Mouse (Mus musculus) thymus, postnatal 14 days (tissue): Measurements from ENCODE around the gene Slc35b2.

Experiments used
- DNase-seq: peaks from one replicate; pipeline ENCODE4 v3.0.0; 2021

The Slc35b2 gene

DNA sequence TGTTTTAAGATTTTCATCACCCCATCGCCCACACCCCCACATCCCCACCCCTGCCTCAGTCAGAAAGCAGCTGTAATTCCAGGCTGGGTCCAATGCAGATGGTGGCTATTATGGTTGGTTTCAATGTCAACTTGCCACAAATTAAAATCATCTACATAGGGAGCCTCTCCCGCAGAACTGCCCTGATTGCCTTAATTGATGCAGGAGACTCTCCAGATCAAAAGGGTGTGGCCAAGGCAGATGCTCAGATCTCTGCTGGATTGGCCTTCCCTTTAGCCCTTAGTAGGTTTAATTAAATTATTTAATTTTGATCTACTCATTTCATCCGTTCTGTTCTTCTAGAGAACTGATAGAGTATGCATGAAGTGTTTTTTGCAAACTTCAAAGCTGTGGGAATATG lies 39.3 kb downstream of the Slc35b2 start:
- DNase-seq: no peak

DNA sequence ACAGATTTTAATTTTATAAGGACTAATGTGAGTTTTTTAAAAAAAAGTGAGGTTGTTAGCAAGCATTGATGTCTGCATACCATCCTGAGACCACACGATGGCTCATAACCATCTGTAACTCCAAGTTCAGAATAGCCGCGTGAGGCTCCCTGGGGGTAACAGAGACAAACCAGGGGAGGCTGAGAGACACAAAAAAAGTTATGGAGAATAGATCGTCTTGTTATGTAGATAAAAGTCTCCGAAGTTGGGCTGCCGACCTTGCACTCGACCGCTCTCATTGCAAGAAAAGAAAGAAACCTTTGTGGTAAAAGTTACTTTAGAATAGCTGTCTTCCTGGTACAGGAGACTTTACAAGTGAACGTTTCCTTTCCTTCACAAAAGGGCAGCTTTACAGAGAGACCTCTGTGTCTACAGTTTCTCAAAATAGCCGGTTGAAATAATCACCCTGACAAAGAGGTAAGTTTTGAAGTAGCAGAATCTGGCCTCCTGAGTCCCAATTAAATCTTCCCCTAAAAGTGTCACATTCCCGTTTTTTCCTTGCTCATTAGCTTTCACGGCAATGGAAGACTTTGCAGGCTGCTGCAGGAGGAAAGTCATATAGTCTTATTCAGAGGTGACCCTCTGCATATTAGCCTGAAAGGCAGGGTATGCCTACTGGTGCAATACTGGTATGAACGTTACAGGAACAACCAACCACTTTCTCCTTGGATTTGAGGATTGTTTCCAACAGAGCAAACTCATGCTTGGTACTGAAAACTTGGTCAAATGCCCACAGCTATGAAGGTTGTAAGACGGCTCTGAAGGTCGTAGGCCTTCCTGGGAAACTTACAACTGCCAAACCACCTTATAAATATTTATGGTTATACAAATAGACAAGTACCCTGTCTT lies 43.6 kb downstream of the Slc35b2 start:
- DNase-seq: no peak

DNA sequence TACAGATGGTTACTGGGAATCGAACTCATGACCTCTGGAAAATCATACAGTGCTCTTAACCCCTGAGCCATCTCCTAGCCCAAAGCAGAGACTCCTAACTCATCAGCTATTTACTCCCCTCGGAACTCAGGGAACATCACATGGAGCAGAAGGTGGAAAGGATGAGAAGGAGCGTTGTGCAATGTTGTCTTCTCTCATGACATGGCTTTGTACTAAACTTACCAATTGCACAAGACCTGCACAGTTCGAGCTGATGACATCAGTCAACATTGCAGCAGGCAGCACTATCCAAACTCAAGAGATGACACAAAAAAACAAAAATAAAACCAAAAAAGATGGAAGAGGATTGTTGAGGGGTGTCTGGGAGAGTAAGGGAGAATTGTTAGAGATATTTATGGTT lies 44.7 kb downstream of the Slc35b2 start:
- no peak for DNase-seq

DNA sequence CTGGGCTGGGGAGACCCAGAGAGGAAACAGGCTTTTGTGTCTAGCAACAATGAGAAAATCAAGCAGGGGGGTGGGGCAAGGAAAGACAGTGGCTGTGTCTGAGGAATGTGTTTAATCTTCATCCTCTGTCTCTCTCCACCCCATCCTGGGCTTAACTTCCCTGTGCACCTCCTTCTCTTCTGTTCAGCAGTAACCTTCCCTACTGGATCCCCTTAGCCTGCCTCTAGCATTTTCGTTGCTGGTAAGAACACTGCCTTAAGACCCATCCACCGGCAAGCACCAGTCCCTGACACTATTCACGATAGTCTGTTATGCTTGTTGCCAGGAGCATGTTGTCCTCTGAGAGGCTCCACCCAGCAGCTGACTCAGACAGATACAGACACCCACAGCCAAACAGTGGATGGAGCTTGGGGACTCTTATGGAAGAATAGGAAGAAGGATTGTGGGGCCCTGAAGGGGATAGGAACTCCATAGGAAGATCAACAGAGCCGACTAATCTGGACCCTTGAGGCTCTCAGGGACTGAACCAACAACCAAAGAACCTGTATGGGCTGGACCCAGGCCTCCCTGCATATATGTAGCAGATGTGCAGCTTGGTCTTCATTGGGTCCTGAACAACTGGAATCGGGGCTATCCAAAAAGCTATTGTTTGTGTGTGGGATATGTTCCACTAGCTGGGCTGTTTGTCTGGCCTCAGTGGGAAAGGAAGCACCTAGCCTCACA lies 46.6 kb downstream of the Slc35b2 start:
- no peak for DNase-seq

DNA sequence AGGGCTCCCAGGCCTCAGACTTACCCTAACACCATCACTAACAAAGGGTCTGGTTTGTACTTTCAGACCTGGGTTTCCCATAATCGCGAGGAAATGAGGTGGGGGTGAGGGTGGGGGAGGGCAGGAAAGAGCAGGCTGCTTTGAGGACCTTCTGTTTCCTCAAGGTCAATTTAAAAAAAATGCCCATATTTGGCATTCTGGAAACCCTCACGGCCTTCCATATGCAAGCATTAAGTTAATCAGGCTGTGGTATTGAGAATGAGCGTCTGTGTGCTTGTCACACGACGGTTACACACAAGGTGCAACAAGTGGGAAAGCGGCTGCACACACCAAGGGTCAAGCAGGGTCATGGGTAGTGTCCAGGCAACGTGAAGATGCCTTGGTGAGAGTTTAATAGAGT lies 48.3 kb downstream of the Slc35b2 start:
- no peak for DNase-seq

DNA sequence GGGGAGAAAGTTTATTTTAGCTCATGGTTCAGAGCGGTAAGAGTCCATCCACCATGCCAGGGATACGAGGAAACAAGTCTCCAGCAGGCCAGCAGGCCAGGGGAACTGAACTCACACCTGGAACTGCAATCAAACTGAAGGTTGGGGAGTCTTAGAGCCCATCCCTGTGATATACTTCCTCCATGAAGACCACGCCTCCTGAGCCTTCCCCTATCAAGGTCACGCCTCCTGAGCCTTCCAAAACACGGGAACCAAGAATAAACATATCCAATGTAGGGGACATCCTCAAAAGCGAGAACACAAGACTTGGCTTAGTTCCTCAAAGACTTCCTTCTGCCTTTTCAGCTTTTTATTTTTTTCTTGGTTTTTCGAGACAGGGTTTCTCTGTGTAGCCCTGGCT lies 49.2 kb downstream of the Slc35b2 start:
- DNase-seq: no peak

DNA sequence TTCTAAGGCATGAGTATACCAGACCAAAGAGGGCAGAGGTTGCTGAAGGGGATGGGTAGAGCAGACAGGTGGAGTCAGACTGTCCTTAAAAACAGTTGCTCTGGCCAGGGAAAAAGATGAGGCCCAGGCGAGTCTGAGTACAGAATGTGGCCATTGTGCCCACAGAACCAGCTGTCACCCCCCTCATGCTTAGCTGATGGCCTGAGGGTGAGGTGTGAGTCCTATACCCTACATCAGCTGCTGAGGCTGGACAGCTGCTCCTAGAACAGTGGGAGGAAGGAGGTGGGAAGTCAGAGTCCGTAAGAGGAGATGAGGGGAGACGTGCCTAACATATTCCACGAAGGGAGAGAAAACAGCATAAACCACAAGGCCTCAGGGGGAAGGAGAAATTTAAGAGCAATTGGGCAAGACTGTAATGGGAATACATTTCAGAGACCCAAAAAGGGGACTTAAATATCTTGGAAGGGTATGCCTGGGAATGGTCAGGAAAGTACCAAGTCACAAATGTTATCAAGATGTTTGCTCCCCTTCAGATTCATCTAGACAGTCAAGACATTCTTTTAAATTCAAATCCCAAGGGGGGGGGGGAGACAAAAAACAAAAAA lies 52.5 kb downstream of the Slc35b2 start:
- no peak for DNase-seq

DNA sequence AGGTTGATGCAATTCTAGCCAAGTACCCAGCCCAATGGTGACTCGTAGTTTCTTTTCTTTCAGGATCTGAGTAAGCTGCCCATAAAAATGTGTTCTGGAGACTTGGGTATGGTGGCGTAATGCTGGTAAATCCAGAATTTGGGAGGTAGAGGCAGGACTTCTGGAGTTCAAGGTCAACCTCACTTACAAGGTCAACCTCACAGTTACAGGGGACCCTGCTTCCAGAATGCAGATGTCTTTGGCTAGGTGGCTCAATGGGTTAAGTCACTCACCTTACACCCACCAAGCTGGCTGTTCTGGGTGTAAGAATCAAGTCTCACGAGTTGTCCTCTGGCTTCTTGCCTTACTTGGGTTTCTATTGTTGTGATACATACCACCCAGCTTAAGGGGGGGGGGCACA lies 53.0 kb downstream of the Slc35b2 start:
- no peak for DNase-seq
